Mouse (Mus musculus): ENCODE results near the gene Glce. TPM values are rescaled to one million over a fixed set of nuclear protein-coding genes. Genes with fewer than 3 reads are reported as not detected.

The Glce gene
- polyA plus RNA-seq, 1 experiment from 2014 or later = 17.5 TPM

- H3K27ac ChIP-seq = no peak overlapping the region
- H3K9me3 ChIP-seq = no peaks in the 10 kb centered on the region
- ATAC-seq = no peak
Observed at GRCm38 (mm10) chr9:62153263-62153662, 30.8 kb upstream of the Glce start.

GRCm38 (mm10) chr9:62152506-62152905 is 30.1 kb upstream of the Glce start:
- Histone ChIP-seq H3K36me3 (no peaks in the 10 kb centered on the region), H3K4me3 (replicated peaks) (no peak overlapping the region), H3K27ac (no peak overlapping the region), H3K4me2 (replicated peaks) (no peak overlapping the region), H3K4me1 (replicated peaks) (peaks cover 19% of the 10 kb centered on the region; the same call in 1 of the 2 replicates), H3K27me3 (no peaks in the 10 kb centered on the region), H3K9me3 (no peaks in the 10 kb centered on the region), H3K9ac (replicated peaks) (no peak overlapping the region)
- ATAC-seq = no peak
- 88% methylated on average over 2 of the region's 2 CpGs for WGBS

More at GRCm38 (mm10) chr9:62153263-62153662, 30.8 kb upstream of the Glce start:
- 84% methylated on average over 7 of the region's 7 CpGs for WGBS
- Histone ChIP-seq H3K4me1 (replicated peaks) (peaks cover 19% of the 10 kb centered on the region; the same call in 1 of the 2 replicates), H3K4me2 (replicated peaks) (no peak overlapping the region), H3K4me3 (replicated peaks) (no peak overlapping the region), H3K9ac (replicated peaks) (no peak overlapping the region), H3K36me3 (no peaks in the 10 kb centered on the region), H3K27me3 (no peaks in the 10 kb centered on the region)

GRCm38 (mm10) chr9:62145198-62145597 is 22.7 kb upstream of the Glce start:
- no peak overlapping the region for H3K4me3 ChIP-seq (replicated peaks)
- no peak overlapping the region for H3K9ac ChIP-seq (replicated peaks)
- H3K36me3 ChIP-seq = no peaks in the 10 kb centered on the region
- H3K27me3 ChIP-seq = no peaks in the 10 kb centered on the region
- ATAC-seq = no peak
- no peak overlapping the region for H3K4me2 ChIP-seq (replicated peaks)
- no peak overlapping the region for H3K27ac ChIP-seq
- WGBS = 81% methylated on average over 2 of the region's 2 CpGs
- H3K9me3 ChIP-seq = no peaks in the 10 kb centered on the region
- H3K4me1 ChIP-seq (replicated peaks) = peaks cover 5% of the 10 kb centered on the region; the same call in 1 of the 2 replicates

GRCm38 (mm10) chr9:62143428-62143827 is 21.0 kb upstream of the Glce start:
- H3K9me3 ChIP-seq = no peaks in the 10 kb centered on the region
- no peak overlapping the region for H3K4me2 ChIP-seq (replicated peaks)
- H3K36me3 ChIP-seq = no peaks in the 10 kb centered on the region
- no peak overlapping the region for H3K4me3 ChIP-seq (replicated peaks)
- no peak overlapping the region for H3K9ac ChIP-seq (replicated peaks)
- H3K27ac ChIP-seq = no peak overlapping the region
- H3K27me3 ChIP-seq = no peaks in the 10 kb centered on the region
- H3K4me1 ChIP-seq (replicated peaks) = peaks cover 10% of the 10 kb centered on the region; the same call in 1 of the 2 replicates
- no peak for ATAC-seq
- 74% methylated on average over 7 of the region's 7 CpGs for WGBS

- H3K27ac ChIP-seq = no peak overlapping the region
- no peak overlapping the region for H3K9ac ChIP-seq (replicated peaks)
- H3K4me1 ChIP-seq (replicated peaks) = peaks cover 19% of the 10 kb centered on the region
- no peaks in the 10 kb centered on the region for H3K36me3 ChIP-seq
- 63% methylated on average over 7 of the region's 7 CpGs for WGBS
- H3K4me2 ChIP-seq (replicated peaks) = no peak overlapping the region
- no peaks in the 10 kb centered on the region for H3K27me3 ChIP-seq
- no peak for ATAC-seq
- H3K4me3 ChIP-seq (replicated peaks) = no peak overlapping the region
- no peaks in the 10 kb centered on the region for H3K9me3 ChIP-seq
Observed at GRCm38 (mm10) chr9:62139027-62139426, 16.6 kb upstream of the Glce start.

GRCm38 (mm10) chr9:62137259-62137658 is 14.8 kb upstream of the Glce start:
- Histone ChIP-seq H3K9me3 (no peaks in the 10 kb centered on the region), H3K4me2 (replicated peaks) (0 out of 2 replicates have a peak overlapping the region, but pooled peaks have one; percentile 4), H3K36me3 (no peaks in the 10 kb centered on the region), H3K9ac (replicated peaks) (no peak overlapping the region), H3K4me3 (replicated peaks) (no peak overlapping the region), H3K27me3 (no peaks in the 10 kb centered on the region), H3K4me1 (replicated peaks) (peaks cover 15% of the 10 kb centered on the region), H3K27ac (peak overlapping the region; percentile 71)
- ATAC-seq = 0 out of 2 replicates have a peak, but pooled peaks have one; percentile 14
- WGBS = 38% methylated on average over 8 of the region's 8 CpGs

GRCm38 (mm10) chr9:62132005-62132782 is 9.7 kb upstream of the Glce start:
- H3K4me3 ChIP-seq (replicated peaks) = no peak overlapping the region
- no peak overlapping the region for H3K9ac ChIP-seq (replicated peaks)
- H3K27me3 ChIP-seq = no peaks in the 10 kb centered on the region
- H3K27ac ChIP-seq = no peak overlapping the region
- H3K4me1 ChIP-seq (replicated peaks) = peaks cover 1% of the 10 kb centered on the region
- no peak for ATAC-seq
- no peaks in the 10 kb centered on the region for H3K9me3 ChIP-seq
- H3K4me2 ChIP-seq (replicated peaks) = no peak overlapping the region
- no peaks in the 10 kb centered on the region for H3K36me3 ChIP-seq
- 88% methylated on average over 4 of the region's 4 CpGs for WGBS

- Histone ChIP-seq H3K36me3 (no peaks in the 10 kb centered on the region), H3K9me3 (no peaks in the 10 kb centered on the region), H3K4me2 (replicated peaks) (no peak overlapping the region), H3K4me1 (replicated peaks) (no peaks in the 10 kb centered on the region), H3K27me3 (no peaks in the 10 kb centered on the region), H3K9ac (replicated peaks) (no peak overlapping the region), H3K27ac (no peak overlapping the region), H3K4me3 (replicated peaks) (no peak overlapping the region)
- no peak for ATAC-seq
- WGBS = 92% methylated on average over 5 of the region's 5 CpGs
Observed at GRCm38 (mm10) chr9:62130746-62131145, 8.3 kb upstream of the Glce start.

- ATAC-seq = no peak
- WGBS = 88% methylated on average over 2 of the region's 2 CpGs
- Histone ChIP-seq H3K27me3 (peaks cover 6% of the 10 kb centered on the region; the same call in 1 of the 2 replicates), H3K4me3 (replicated peaks) (no peak overlapping the region), H3K4me2 (replicated peaks) (no peak overlapping the region), H3K36me3 (no peaks in the 10 kb centered on the region), H3K9me3 (no peaks in the 10 kb centered on the region), H3K4me1 (replicated peaks) (peaks cover 7% of the 10 kb centered on the region), H3K27ac (no peak overlapping the region), H3K9ac (replicated peaks) (no peak overlapping the region)
Observed at GRCm38 (mm10) chr9:62128056-62128455, 5.6 kb upstream of the Glce start.

- H3K4me3 ChIP-seq (replicated peaks) = no peak overlapping the region
- no peaks in the 10 kb centered on the region for H3K36me3 ChIP-seq
- H3K27me3 ChIP-seq = peaks cover 6% of the 10 kb centered on the region; the same call in 1 of the 2 replicates
- WGBS = 83% methylated on average over 5 of the region's 5 CpGs
- H3K4me2 ChIP-seq (replicated peaks) = no peak overlapping the region
- H3K9ac ChIP-seq (replicated peaks) = no peak overlapping the region
- H3K27ac ChIP-seq = no peak overlapping the region
- peaks cover 13% of the 10 kb centered on the region for H3K4me1 ChIP-seq (replicated peaks)
- no peak for ATAC-seq
- H3K9me3 ChIP-seq = no peaks in the 10 kb centered on the region
Observed at GRCm38 (mm10) chr9:62125986-62126575, 3.6 kb upstream of the Glce start.

- 79% methylated on average over 1 of the region's 1 CpGs for WGBS
- H3K9me3 ChIP-seq = no peaks in the 10 kb centered on the region
- no peaks in the 10 kb centered on the region for H3K36me3 ChIP-seq
- H3K4me3 ChIP-seq (replicated peaks) = no peak overlapping the region
- H3K4me1 ChIP-seq (replicated peaks) = peaks cover 20% of the 10 kb centered on the region
- peaks cover 6% of the 10 kb centered on the region; the same call in 1 of the 2 replicates for H3K27me3 ChIP-seq
- ATAC-seq = no peak
- H3K27ac ChIP-seq = no peak overlapping the region
- H3K4me2 ChIP-seq (replicated peaks) = no peak overlapping the region
- H3K9ac ChIP-seq (replicated peaks) = no peak overlapping the region
Observed at GRCm38 (mm10) chr9:62124266-62124665, 1.8 kb upstream of the Glce start.

GRCm38 (mm10) chr9:62123496-62123895 is 1.0 kb upstream of the Glce start:
- Histone ChIP-seq H3K27ac (peak overlapping the region; percentile 58; the same call in 1 of the 2 replicates), H3K27me3 (peaks cover 6% of the 10 kb centered on the region; the same call in 1 of the 2 replicates), H3K4me1 (replicated peaks) (peaks cover 24% of the 10 kb centered on the region), H3K4me2 (replicated peaks) (peak overlapping the region; percentile 63), H3K36me3 (no peaks in the 10 kb centered on the region), H3K9me3 (no peaks in the 10 kb centered on the region), H3K4me3 (replicated peaks) (peak overlapping the region; percentile 63), H3K9ac (replicated peaks) (peak overlapping the region; percentile 61)
- no peak for ATAC-seq
- WGBS = 57% methylated on average over 3 of the region's 3 CpGs
